Mouse (Mus musculus) ES-Bruce4 (cell line): ENCODE data around the gene Ergic1. TPM values are rescaled to one million over a fixed set of nuclear protein-coding genes. Genes with fewer than 3 reads are reported as not detected.

Experiments used
- H3K27ac ChIP-seq: 2 replicates; pipeline ENCODE4 v1.5.1; 2012; ENCODE audit warnings: low read length, inconsistent platforms; ENCODE audit not compliant: insufficient read depth
- H3K27me3 ChIP-seq: 2 replicates; pipeline ENCODE4 v1.6.1; 2012; ENCODE audit warnings: mild to moderate bottlenecking, low read length, inconsistent platforms; ENCODE audit not compliant: control insufficient read depth, poor library complexity, insufficient read depth, severe bottlenecking
- H3K36me3 ChIP-seq: 2 replicates; pipeline ENCODE4 v1.6.1; 2012; ENCODE audit warnings: inconsistent platforms, mild to moderate bottlenecking, low read length, moderate library complexity; ENCODE audit not compliant: control insufficient read depth, poor library complexity, insufficient read depth, severe bottlenecking
- H3K4me1 ChIP-seq: one replicate; pipeline ENCODE4 v1.8.1; 2011; ENCODE audit warnings: low read length; ENCODE audit not compliant: control insufficient read depth, insufficient read depth
- H3K4me3 ChIP-seq: 2 replicates; pipeline ENCODE4 v1.5.1; 2011; ENCODE audit warnings: low read depth, mild to moderate bottlenecking, low read length
- H3K9ac ChIP-seq: 2 replicates; pipeline ENCODE4 v1.6.1; 2012; ENCODE audit warnings: low read depth, mild to moderate bottlenecking, inconsistent platforms; ENCODE audit not compliant: poor library complexity, severe bottlenecking
- H3K9me3 ChIP-seq: replicated peaks from 2 replicates; pipeline ENCODE4 v1.6.1; 2012; ENCODE audit warnings: mild to moderate bottlenecking, low read length, inconsistent platforms; ENCODE audit not compliant: control insufficient read depth, poor library complexity, insufficient read depth, severe bottlenecking
- CTCF ChIP-seq: IDR thresholded peaks from one replicate; pipeline ENCODE4 v1.8.1; 2011; ENCODE audit warnings: low read depth, low read length
- EP300 ChIP-seq: IDR thresholded peaks from 2 replicates; pipeline ENCODE4 v1.6.1; 2011; ENCODE audit warnings: low read depth, low read length; ENCODE audit not compliant: insufficient read depth
- POLR2A ChIP-seq: IDR thresholded peaks from one replicate; pipeline ENCODE4 v1.8.1; 2011; ENCODE audit warnings: low read length; ENCODE audit not compliant: insufficient read depth
- polyA plus RNA-seq: library from polyadenylated mRNA; stranded (reverse); fragments of >200 nt; gene quantifications from 2 replicates; pipeline ENCODE4 v1.2.4, GENCODE M21; 2011; ENCODE audit warnings: low read depth; ENCODE audit not compliant: missing spikeins, insufficient read depth, insufficient read length

The Ergic1 gene
- polyA plus RNA-seq, 1 experiment = 166 TPM

DNA sequence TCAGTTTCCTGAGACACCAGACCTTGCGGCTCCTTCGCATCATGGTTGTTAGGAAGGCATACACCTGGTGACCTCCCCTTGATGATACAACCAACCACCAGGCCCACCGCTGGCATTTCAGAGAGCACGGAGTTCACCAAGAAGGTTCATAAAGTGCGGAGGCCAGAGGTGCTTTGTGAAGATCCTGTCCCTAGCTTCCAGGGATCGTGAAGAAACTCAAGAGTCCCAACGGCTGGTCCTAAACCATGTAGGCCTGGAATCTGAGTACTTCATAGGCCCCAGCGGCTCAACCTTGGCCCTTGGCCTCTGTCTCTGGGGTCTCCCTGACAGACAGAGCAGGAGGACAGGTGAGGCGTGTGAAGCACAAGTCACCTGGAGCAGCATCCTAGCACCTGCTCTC, 34.0 kb upstream of the Ergic1 start:
- Histone ChIP-seq H3K27me3 (no peaks in the 10 kb centered on the region), H3K36me3 (no peaks in the 10 kb centered on the region), H3K27ac (no peak overlapping the region), H3K9ac (no peak overlapping the region), H3K9me3 (no peaks in the 10 kb centered on the region), H3K4me3 (no peak overlapping the region), H3K4me1 (peaks cover 3% of the 10 kb centered on the region)
- TF ChIP-seq EP300 (no peak), CTCF (no peak), POLR2A (no peak)

- Histone ChIP-seq H3K4me1 (peaks cover 3% of the 10 kb centered on the region), H3K9ac (no peak overlapping the region), H3K27ac (no peak overlapping the region), H3K36me3 (no peaks in the 10 kb centered on the region), H3K9me3 (no peaks in the 10 kb centered on the region), H3K27me3 (no peaks in the 10 kb centered on the region), H3K4me3 (no peak overlapping the region)
- no peak for TF ChIP-seq EP300
- no peak for TF ChIP-seq POLR2A
- TF ChIP-seq CTCF = no peak
These were observed 32.5 kb upstream of the Ergic1 start for GRCm38 (mm10) chr17:26528751-26529150.

GRCm38 (mm10) chr17:26529791-26530241, 31.5 kb upstream of the Ergic1 start:
- Histone ChIP-seq H3K27ac (no peak overlapping the region), H3K36me3 (no peaks in the 10 kb centered on the region), H3K27me3 (no peaks in the 10 kb centered on the region), H3K9ac (no peak overlapping the region), H3K4me1 (peaks cover 3% of the 10 kb centered on the region), H3K4me3 (no peak overlapping the region), H3K9me3 (no peaks in the 10 kb centered on the region)
- TF ChIP-seq CTCF (no peak), EP300 (no peak), POLR2A (no peak)

- H3K27ac ChIP-seq = no peak overlapping the region
These were observed 30.7 kb upstream of the Ergic1 start for GRCm38 (mm10) chr17:26530590-26531081.

GRCm38 (mm10) chr17:26531395-26532027, 29.8 kb upstream of the Ergic1 start:
- Histone ChIP-seq H3K27ac (no peak overlapping the region), H3K27me3 (no peaks in the 10 kb centered on the region), H3K4me3 (no peak overlapping the region), H3K36me3 (no peaks in the 10 kb centered on the region), H3K9ac (no peak overlapping the region), H3K4me1 (peaks cover 3% of the 10 kb centered on the region), H3K9me3 (no peaks in the 10 kb centered on the region)
- TF ChIP-seq POLR2A (no peak), EP300 (no peak), CTCF (no peak)

More at GRCm38 (mm10) chr17:26530590-26531081, 30.7 kb upstream of the Ergic1 start:
- H3K4me1 ChIP-seq = peaks cover 3% of the 10 kb centered on the region
- no peak overlapping the region for H3K4me3 ChIP-seq
- no peaks in the 10 kb centered on the region for H3K36me3 ChIP-seq
- H3K9me3 ChIP-seq = no peaks in the 10 kb centered on the region
- H3K9ac ChIP-seq = no peak overlapping the region
- TF ChIP-seq CTCF (no peak), EP300 (no peak), POLR2A (no peak)
- H3K27me3 ChIP-seq = no peaks in the 10 kb centered on the region

DNA sequence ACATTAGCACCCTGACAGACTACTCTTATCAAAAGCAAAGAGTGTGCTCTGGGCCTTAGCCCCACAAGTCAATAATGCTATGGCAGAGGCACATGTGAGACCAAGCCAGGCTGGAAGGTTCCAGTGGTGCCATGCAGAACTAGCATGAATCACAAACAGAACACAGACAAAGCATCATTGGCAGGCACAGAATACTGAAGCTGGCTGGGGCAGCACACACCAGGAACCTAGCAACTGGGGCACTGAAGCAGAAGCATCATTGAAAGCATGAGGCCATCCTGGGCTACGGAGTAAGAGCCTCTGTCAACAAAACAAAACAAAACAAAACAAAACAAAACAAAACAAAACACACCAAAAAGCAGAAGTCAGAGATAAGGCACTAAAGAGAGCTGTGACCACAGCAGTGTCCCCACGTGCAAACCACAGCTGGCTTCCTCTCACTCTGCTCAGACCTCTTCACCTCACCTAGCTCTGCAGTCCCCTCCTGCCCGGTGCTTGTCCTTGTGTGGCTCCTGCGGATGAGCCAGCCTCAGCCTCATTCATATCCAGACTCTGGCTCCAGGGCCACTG, 28.7 kb upstream of the Ergic1 start:
- Histone ChIP-seq H3K9me3 (no peaks in the 10 kb centered on the region), H3K36me3 (no peaks in the 10 kb centered on the region), H3K4me3 (no peak overlapping the region), H3K4me1 (peaks cover 5% of the 10 kb centered on the region), H3K9ac (no peak overlapping the region), H3K27ac (no peak overlapping the region), H3K27me3 (no peaks in the 10 kb centered on the region)
- TF ChIP-seq EP300 (no peak), POLR2A (no peak), CTCF (no peak)
